Mouse (Mus musculus) right cerebral cortex, postnatal 14 days (tissue): ENCODE results near the gene Aurka.

Experiments used
- DNase-seq: peaks from one replicate; pipeline ENCODE4 v3.0.0; 2022

Gene Aurka

DNA sequence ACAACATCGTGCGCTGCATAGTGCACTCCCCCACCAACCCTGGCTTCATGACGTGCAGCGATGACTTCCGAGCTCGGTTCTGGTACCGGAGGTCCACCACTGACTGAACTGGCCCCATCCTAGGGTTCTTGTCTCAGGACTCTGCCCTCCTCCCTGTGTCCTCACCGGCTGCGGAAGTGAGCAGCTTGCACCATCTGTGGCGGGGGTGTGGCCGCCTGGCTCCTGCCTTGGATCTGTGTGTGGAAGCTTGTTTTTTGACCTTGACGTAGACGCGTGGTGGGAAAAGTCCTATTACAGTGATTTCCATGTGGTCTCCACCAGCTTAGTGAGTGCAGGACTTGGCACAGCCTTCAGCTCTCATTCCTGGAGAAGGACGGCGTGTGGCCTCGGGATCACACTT, 10.2 kb upstream of the Aurka start:
- DNase-seq, result no peak

DNA sequence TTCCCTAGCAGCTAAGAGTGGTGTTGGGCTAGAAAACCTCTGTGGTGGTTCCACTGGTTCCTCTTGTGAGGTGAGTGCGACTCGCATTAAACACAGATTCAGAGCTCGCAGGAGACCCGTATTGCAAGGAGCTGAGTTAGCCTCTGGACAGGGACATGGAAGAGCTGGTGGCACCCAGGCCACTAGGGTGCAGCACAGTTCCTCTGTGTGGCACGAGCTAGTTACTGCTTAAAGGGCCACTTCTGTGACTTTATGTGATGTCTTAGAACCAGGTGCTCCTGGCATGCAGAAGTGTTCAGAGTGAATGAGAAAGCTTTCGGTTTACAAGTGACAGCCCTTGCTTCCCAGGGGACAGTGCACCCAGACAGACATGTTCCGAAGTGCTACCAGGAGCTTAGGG, 8.0 kb upstream of the Aurka start:
- DNase-seq, result peak; percentile 63

DNA sequence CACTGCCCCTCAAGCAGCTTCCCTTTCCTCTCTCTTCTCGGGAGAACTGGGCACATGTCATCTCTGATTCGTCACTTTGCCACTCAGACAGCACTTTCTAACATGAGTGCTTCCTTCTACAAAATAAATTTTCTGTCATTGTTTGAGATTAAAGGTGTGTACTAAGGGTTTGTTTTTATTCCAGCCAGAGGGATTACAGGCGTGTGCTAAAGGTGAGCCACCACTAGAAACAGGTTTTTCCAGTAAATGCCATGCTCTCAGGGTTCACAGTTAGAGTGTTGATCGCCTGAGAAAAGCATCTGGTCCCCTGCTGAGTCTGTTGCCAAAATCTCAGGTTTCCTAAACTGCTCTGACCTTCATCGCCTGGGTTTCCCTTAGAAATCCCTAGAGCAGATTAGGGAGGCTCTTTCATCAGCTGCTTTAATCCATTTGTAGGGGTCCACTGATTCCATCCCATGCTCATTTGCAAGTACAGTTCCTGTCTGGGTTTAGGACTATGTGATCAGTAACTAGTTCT, 6.7 kb upstream of the Aurka start:
- DNase-seq, result no peak

DNA sequence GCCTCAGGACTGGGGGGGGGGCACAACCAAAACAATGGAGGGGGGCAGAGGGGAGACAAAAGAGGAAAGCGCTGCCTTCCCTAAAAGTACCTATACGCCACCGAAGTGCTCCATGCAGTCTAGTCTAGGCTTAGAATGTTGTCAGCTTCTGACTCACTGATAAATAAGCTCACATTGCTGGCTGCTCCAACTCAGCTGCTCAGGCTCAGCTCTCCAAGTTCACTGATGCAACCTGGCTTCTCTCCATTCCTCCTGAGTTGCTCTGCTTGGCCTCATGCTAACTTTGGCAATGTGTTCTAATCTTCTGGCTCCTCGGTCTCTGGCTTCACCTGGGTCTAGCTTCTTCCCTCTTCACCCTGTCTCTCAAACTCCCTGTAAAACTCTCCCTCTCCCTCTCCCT, 6.2 kb upstream of the Aurka start:
- DNase-seq, result no peak

DNA sequence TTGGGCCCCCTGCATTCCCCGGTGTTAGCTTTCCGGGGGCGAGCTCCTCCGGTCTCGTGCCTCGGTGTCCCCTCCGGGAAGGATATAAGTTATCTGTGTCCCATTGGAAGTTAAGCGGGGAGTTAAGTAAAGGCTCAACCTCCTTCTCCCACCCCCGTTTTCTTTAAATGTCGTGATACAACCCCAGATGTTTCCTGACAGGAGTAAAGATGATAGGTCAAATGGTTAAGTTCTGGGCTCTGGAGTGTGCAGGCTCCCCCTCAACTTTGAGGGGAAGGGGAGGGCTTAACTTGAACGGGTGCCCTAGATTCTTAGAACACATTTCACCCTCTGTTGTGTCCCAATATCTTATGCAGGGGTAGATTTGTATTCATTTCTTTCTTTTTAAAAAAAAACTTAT, 923 bp upstream of the Aurka start:
- no peak for DNase-seq

DNA sequence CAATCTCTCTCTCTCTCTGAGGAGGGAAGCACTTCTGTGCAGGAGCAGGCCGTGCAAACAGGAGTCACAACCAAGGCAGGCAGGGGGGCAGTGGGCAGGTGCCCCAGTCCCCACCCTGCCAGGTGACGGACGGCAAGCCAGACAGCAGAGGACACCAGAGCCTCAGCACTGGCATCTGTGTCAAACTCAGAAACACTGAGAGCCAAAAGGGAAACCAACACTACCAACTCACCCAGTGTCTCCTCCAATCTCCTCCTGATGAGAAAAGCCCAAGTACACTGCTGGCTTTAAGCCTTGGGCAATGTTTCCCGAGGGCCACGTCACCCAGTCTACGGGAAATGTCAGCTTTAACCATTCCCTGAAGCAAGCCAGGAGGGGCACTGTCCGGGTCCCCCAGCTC, 7.2 kb downstream of the Aurka start:
- no peak for DNase-seq

DNA sequence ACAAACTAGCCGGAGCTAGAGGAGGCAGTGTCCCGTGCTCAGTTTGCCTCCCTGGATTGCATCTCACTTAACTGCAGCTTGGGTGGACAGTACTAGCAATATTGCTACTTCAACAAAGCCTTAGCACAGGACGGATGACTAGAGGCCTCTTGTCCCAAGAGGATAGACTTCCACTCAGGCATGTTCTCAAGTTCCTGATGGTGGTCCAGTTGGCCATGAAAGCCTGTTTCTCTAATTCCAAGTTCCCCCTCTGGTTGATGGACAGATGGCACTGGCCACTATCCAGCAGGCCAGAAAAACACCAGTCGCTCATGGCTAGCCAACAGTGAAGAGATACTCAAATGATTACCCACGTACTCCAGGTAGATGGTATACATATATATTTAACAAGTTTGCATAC, 14.5 kb downstream of the Aurka start:
- no peak for DNase-seq

DNA sequence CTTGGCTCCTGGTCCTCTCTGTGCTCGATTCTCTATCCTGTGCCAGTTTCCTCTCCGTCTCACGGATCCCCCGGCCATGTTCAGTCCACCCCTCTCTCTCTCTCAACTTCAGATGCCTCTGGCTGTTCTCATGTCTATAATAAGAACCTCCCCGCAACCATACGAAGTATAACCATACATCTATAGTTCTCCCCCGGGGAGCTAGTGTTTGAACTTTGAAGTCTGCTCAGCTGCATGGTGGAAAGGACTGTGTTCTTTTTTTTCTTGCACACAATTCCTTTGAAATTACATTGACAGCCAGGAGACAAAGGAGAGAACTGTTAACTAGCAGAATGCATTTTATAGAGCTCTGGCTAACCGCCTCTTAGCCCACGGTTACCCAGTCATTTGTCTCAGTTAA, 15.6 kb downstream of the Aurka start:
- DNase-seq, result no peak

DNA sequence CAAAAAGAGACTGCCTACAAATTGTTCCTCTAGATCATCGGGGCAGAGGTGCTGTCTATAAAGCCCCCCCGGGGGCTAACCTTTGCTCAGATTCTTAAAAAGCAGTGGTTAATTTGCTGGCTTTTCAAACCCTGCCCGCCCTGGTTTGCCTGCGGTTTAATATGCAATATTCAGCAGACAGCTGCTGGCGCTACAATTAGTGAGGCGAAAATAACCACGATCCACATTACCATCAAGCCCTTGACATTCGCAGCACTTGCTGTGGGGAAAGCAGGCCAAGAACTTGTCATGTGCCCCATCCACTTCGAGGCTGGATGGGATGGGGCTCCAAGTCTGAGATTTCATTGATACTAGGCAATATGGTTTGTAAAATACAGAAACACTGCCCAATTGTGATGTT, 17.1 kb downstream of the Aurka start:
- no peak for DNase-seq

DNA sequence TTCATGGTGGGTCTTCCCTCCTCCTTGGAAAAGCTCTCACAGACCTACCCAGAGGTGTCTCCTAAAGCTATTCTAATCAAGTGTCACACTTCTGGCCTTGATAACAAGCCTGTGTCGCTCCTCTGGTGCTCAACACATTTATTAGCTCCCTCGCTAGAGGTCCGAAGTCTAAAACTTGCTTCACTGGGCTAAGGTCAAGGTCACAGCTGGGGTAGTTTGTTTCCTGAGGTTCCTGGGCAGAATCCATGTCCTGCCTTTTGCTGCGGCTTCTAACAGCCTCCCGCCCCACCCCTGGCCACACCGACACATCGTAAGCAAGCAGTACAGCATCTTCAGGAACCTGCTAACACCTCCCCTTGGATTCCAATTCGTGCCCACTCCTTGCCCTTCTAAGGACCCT, 19.6 kb downstream of the Aurka start:
- no peak for DNase-seq

DNA sequence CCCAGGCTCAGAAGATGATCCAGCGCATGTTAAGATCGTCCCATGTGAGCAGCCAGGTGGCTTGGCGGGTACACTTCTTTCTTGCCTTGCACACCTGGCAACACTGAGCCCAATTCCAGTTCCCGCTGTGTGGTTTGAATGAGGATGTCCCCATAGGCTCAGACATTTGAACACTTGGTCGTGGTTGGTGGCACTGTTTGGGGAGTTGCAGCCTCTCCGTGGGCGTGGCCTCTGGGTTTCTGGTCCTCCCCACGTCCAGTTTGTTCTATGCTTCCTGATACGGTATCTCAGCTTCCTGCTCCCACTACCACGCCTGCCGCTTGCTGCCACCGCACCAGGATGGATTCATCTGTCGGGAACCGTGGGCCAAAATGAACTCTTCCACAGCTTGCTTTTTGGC, 20.6 kb downstream of the Aurka start:
- no peak for DNase-seq

DNA sequence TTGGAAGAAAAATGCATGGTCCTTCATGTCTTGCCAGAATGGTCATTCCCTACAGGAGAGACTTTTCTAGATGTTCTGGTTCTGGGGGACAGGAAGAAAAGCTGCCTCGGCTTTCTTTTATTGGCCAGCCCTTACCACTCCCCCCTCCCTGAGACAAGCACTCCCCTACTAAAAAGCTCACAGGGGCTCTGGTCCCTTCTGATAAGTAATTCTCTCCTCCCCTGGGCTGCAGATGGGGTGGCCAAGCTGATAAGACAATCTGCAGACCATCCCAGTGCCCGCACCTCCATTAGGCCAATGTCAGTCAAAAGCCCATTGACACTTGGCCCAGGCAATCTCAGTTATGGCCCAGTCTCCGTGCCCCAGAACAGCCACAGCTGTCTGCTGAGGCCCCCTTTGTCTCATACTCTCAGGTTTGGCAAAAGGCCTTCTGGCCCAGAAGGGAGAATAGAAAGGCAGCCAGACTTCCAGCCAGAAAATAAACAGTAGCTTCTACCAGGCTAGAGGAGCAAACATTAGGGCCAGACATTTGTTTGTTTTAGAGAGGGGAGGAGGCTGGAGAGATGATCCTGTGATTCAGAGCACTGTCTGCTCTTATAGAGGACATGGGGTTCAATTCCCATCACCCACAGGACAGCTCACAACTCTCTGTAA, 21.9 kb downstream of the Aurka start:
- no peak for DNase-seq

DNA sequence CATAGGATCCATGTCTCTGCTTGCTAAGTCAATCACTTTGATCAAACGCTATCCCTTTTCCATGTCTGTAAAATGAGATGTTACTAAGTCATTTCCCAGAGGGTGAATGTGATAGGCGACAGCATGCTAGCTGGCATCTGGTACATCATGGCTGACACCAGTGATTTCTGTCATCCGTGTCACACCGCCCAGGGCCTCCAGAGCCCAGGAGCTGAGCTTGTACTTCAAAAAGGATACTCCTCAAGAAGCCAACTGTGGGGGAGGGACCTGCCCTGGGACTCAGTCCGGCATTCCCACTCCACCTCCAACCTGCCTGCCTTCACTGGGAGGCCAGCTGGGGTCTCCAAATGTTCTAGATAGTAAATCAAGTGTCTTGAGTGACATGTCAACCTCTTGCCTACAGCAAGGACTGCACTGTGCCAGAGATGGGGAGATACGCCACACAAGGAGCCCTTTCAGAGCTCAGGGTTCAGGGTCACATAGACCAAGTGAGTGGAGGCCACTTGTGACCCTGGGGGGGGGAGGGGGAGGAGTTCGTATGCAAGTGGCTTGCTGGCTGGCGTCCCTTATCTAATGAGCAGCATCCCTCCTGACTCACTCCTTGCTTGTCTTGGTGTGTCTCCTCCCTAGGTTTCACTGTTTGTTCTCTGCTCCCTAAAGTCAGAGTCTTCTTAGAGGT, 23.3 kb downstream of the Aurka start:
- no peak for DNase-seq

DNA sequence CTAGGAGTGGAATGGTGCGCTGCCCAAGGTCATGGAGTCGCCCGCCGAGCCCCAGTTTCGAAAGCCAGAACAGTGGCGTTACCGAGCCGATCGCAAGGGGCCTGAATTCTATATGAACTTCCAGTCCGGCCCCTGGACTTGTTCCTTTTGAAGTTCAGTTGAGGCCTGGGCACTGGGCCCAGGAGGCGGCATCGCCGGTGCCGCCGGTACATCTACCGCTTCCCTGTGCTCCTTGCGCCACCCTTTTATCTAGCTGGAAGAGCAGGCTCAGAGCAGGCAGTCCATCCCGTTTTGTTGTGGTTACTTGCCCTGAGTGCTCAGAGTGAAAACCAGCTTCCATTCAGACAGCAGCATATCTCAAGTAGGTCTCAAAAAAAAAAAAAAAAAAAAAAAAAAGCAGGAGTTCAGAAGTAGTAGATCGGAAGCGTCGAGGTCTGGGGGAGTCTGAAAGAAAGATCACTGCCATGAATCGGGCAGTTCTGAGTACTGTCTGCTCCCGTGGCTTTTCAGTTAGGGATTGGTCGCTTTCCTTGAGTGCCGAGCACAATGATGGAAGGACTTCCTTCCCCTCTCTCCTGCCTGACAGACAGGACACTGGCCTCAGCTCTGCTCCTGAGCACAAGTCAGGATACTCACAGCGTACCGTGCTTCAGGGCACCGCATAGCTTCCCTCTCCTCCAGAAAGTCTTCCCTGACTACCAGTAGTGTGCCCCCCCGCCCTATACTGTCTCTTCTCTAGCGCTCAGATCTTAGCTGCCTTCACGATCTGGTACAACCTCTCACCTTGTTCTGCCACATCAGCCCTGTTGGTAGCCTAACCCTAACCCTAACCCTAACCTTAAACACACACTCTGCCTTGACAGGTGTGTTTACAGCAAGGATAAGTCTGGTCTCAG, 24.1 kb downstream of the Aurka start:
- peak; percentile 20 for DNase-seq

DNA sequence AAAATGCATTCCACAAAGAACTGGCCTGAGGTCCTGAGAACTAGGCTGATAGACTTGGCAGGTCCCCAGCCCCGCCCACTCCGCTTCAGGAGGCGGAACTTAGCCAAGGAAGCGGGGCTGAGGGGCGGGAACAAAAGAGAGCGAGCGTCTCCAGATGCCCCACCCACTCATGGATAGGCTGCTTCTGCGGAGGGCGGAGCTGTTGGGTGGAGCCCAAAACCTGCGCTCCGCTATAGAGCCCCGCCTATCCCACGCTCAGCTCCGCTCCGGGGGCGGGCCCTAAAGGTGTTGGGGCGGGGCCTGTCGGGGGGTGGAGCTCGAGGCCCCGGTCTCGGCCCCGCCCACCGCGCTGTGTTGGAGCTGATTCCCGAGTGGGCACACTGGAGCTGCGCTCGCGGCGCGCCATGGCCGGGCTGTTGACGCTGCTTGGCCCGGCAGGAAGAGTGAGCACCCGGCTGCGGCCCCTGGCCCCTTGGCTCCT, 25.0 kb downstream of the Aurka start, which contains the start of gene Fam210b:
TSS of gene Fam210b (plus strand) at position 308 of the 481 bp plus-strand sequence.
- DNase-seq, result peak; percentile 93

DNA sequence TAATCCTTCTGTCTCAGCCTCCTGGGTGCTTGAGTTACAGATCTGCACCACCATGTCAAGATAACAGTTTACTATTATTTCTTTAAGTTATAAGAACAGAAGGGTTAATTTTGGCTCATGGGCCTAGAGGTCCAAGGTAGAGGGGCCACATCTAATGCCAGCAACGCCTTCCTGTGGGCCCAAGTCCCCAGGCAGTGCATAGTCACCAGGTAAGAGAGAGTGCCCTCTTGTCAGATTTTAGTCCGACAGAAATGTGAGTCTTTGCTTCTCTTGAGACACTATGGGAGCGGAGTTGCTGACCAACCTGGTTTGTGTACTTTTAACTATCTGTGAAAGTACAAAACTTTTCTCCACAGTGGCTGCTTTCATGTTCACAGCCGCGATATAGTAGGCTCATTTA, 25.7 kb downstream of the Aurka start:
- no peak for DNase-seq

DNA sequence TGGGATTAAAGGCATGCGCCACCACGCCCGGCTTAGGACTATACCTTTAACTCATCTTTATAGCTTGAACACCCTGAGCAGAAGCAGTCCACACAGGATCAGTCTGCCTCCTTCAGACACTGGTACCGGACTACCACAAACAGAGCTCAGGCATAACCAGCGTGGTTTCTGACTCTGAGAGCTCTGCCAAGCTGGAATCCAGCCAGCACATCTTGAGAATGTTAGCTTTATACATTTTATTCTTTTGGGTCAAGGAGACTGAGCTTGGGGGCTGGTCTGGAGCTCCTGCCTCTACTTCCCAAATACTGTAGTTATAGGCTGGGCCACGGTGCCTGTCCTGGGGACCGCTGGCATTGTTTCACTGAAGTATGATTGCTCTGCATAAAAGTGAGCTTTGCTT, 26.6 kb downstream of the Aurka start:
- DNase-seq, result no peak

DNA sequence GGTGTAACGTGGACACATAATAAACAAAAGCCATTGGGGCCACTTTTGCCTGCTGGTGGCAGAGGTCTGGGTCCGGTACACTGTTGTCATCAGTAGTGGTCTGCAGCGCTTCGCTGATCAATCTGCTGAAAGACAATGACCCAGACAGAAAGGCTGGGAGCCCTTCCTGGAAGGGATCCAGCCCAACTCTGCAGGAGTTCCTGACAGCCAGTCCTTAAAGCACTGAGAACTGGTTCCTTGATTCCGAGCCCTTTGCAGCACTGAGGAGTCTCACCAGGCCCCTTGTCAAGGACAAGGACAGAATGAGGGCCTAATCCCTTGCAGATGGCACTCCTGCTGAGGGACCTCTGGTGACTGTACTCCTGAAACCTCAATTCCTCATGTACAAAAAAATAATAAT, 28.7 kb downstream of the Aurka start:
- no peak for DNase-seq

DNA sequence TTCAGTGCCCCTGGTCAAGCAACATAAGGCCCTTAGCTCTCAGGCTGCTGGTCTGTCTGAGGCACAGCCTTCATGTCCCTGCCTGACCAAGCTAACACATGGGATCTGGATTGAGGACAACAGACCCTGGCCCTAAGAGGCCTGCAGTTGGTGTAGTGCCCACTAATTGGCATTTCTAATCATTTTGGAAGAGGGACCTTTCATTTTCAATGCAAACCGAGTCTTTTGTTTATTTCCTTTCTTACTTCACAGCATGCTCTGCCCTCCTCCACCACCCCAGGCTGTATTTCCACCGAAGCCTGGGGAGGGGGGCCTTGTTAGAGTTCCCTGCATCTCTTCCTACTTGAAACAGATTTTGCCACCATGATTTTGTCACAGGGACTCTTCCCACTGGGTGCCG, 29.4 kb downstream of the Aurka start:
- DNase-seq, result no peak

DNA sequence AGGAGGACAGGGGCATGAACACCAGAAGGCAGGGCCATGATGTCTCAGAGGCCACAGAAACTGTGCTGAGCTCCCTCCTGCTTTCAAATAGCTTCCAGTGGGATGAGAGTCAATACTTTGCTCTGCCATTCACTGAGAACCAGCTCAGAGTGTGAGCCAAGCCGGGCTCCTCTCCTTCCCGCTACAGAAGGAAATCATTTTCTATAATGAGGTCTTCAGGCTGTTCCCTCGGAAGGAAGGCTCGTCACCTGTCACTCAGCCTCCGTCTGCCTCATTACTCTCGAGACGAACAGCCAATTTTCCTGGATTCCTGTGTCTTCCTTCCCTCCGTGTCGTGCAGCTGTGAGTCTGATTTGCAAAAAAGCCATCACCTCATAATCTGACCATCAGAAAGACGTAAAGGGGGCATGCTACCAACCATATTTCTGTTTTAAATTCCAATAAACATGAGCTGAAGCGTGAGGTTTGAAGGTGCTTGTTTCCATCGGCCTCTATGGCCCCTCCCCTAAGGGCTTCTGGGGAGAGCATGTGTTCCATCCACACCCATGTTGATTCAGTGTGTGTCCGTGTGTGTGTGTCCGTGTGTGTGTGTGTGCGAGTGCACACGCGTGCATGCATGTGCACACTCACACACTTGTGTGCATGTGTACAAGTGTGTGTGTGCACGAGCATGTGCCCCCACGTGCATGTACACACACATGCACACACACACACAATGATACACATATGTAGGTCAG, 32.0 kb downstream of the Aurka start:
- no peak for DNase-seq

DNA sequence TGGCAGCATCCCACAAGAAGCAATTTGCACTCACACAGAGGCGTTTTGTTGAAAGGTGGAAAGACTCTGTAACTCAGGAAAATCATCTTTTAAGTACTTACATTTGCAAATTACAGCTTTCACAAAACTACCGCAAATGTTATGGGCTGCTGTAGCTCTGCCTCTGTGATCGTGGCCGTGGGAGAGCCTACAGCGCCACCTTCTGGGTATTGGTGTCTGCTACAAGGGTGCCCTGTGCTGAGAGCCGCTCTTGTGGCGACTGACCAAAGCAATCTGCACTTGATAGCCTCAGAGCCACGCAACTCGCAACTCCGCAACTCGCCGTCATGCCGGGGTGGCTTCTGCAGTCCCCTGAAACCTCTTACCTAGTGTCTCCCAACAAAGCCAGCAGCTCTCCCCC, 41.2 kb downstream of the Aurka start:
- peak; percentile 84 for DNase-seq

DNA sequence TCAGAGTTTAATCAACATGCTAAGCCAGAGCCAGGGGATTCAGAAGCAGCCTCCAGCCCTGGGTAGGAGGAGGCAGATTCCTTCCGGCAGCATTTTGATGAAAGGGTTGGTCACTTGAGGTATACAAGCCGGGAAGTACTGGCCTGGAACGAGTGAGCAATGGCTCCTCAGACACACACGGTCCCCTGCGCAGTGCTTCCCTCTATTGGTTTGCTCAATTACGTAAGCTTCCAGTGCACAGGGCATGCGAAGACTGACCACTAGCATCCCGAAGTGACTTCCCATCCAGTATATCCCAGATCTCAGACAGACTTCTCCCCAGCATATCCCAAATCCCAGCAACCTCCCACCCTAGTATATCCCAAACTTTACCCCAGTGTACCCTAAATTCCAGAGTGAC, 42.1 kb downstream of the Aurka start:
- no peak for DNase-seq

DNA sequence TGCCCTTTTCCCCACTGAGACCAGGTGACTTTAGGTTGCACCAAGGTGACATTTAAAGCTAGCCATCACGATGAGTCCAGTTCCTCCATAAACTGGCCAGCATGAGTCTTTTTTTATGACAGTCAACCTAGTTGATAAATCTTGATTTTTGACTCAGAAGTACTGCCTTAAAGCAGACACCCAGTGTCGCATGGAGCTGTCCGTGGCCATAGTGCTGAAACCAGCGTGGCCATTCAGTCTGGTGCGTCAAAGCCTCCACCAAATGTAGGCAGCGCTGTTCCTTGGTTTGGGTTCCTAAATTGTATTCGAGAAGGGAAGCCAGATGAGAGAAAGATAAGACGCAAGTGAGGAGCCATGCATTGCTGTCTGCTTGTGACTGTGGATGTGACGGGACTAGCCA, 49.5 kb downstream of the Aurka start:
- peak; percentile 24 for DNase-seq
